Mouse (Mus musculus): ENCODE results near the gene Vegfd.

DNA sequence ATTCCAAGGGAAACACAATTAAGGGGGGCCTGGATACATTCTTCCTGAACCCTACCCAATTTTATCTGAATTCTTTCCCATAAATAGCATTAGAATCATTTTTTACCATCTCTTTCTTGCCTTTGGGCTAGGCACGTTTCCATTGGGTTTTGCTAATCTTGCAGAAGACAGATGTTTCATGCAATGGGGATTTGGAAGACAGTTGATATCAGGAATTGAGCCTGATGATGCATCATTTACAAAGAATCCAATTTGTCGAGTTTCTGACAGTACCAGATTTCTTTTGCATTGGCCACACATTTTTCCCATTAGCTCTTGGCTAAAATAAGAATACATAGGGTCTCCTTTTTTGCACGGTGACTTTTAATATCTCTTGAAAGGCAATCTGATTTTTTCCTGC, 42.4 kb upstream of the Vegfd start:
- no peak for TF ChIP-seq CTCF (IDR thresholded peaks at IDR 0.05; ENCODE audit: borderline replicate concordance, control insufficient read depth, extremely low read depth, insufficient read depth, low read length, poor library complexity)
- no peak for TF ChIP-seq POLR2A (IDR thresholded peaks at IDR 0.05; ENCODE audit: control insufficient read depth, extremely low read depth, insufficient read depth, low read length, poor library complexity)
